Mouse (Mus musculus) retina, adult 2 months (tissue): ENCODE measurements around the gene Ranbp17.
"Not testable (repeated sequence)": the region's sequence is repeated elsewhere in the genome, so short reads cannot be mapped to it uniquely, and the experiment has no call there.

Source experiments
- DNase-seq: peaks from one replicate; pipeline ENCODE4 v3.0.0-alpha.2; 2012; ENCODE audit warnings: low read depth, low spot score

Gene Ranbp17

DNA sequence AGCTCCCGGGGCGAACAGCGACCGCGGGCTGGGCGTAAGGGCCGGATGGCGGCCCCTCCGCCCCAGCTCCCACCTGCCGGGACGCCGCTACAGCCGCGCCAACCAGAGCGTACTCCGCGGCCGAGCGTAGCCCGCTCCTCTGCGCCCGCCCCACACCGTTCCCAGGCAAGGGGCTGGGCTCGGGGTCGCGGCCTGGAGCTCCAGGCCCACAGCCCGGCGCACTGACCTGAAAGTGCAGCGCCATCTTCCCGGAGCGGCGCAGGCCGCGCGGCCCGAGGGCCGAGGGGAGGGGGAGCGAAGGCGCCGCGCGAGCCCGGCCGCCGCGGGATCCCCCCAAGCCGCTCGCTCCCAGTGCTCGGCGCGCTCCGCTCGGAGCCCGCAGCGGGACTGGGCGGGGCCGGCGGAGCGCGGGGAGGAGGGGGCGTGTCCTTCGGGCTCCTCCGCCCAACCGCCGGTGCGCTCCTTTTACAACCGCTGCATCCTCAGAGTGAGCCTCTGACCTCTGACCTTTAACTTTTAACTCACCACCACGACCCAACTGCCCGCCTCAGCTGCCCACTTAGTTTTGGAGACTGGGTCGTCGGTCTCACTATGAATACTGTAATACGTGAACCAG lies at the start of gene Ranbp17:
Gene Ranbp17 (minus strand): TSS at position 371 of the 616 bp plus-strand sequence.
- DNase-seq, result peak; percentile 9

- DNase-seq, result no peak
Observed at GRCm38 (mm10) chr11:33554123-33554522, 40.6 kb upstream of the Ranbp17 start.

DNA sequence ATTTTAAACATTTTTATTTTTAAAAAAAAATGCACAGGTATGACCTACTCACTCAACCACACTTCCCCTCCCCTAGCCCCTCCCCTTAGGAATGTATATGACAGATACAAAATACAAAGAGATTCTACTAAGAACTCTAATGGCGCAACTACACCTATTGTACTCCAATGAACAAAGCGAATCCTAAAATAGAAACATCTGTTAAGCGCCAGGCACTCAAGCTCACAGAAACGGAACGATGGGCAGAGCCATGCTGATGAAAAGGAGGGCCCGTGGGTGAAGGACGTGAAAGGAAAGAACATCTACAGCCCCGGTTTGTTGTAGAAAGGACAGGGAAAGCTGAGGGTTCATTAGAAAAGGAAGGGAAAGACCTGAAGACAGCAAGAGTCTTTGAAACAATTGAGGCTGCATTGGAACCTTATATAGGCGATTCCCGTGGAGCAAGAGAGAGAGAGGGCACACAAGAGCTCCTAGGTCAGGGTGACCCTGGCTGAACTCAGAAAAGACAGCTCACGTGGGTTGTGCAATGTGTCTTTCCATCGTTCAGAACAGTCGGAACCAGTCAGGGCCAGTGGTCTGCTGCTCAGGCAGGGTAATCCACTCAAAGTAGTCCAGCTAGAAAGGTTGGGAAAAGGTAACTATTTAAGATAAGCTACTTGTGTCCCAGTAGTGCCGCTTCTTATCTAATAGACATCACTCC lies 37.5 kb upstream of the Ranbp17 start:
- no peak for DNase-seq

DNA sequence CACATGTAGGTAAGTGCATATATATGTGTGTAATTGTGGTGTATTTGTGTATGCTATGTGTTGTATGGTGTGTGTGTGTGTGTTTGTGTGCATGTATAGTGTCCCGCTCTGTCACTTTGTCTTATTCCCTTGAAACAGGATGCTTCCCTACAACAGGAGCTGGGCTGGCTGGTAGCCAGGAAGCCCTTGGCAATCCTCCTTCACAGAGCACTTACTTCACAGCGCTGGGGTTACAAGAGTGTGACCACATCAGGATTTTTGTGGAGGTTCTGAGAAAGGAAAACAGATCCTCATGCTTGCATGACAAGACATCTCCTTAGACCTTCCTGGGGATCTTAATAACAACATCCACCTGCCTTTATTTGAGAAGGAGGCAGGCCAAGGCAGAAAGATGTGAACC lies 33.8 kb upstream of the Ranbp17 start:
- DNase-seq, result no peak

GRCm38 (mm10) chr11:33544945-33545344 lies 31.4 kb upstream of the Ranbp17 start:
- no peak for DNase-seq

DNA sequence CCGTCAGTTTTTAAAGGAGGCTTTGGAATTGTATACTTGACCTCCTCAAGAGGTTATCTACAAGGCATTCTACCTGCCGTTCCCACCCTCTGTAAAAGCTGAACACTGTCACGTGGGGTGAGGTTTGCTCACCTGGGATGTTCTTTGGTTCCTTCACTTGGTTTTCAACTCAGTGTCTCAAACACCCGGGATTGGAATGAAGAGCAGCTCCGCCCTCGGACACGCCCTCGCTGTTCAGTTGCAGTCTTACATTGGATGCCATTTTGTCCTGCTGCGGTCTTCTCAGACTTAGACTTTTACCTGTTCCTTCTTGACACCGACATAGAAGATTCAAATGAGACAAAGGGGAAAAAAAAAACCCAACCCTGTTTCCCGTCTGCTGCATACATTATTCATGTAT lies 30.6 kb upstream of the Ranbp17 start:
- DNase-seq, result no peak

DNA sequence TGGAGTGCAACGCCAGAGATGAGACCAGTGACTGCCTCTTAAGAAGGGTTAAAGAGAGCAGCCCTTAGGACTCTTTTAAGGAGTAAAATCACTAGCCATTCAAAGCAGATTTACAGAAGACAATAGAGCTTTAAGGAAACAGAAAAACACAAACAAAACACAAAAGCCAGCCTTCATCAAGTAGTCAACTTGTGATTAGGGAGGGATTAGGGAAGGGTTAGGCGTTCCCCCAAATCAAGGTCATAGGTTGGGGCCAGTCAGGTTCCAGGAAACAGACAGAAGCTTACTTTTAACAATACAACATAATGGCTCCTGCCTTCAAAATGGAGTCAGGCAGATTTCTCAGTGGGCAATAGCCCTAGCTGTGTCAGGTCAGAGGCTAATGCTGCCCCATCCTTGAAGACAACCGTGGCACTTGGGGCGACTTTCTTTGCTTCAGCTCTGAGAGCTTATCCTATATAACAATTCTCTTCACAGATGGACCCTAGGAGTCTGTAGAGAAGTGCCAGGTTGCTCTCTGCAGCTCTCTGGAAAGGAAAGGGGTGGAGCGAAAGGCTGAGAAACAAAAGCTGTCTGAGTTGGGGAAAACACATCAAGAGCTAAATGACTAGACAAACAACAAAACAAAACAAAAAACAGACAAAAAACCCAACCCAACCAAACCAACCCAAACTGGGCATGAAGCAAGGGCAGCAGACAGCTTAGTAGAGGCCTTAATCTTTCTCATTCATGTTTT lies 24.0 kb upstream of the Ranbp17 start:
- no peak for DNase-seq

DNA sequence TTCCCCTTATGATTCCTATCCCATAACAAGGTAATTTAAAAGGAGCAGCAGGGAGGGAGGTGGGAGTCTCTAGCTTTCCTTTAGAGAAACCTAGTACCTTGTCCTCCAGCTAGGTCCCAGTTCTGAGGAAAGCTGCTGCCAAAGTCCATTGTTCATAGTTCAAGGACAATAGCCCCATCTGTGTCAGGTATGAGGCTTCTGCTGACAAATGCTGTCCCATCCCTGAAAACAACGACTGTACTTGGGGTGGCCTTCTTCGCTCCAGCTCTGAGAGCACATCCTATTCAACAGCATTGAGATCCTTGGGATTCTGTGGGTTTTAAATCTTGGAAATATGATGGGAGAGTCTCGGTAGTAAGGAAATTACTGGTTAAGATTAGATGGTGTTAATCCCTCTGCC lies 23.1 kb upstream of the Ranbp17 start:
- no peak for DNase-seq

- no peak for DNase-seq
Observed at GRCm38 (mm10) chr11:33534541-33534940, 21.0 kb upstream of the Ranbp17 start.

DNA sequence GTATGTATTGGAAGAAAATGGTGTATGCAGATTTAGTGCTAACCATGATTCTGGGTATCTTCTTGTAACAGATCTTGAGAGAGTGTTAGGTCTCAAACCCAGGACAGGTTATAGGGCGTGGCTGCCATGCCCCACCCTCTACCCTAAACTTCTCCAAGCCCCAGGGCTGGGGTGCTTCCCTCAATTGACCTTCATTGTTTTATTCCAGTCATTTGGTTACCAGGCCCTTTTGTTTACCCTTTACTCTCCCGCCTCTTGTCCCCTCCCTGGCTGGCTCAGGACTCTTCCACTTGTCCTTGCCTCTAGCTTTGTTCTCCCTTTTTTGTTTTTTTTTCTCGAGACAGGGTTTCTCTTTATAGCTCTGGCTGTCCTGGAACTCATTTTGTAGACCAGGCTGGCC lies 20.0 kb upstream of the Ranbp17 start:
- no peak for DNase-seq

- no peak for DNase-seq
Observed at GRCm38 (mm10) chr11:33529576-33529975, 16.0 kb upstream of the Ranbp17 start.

- DNase-seq, result peak; percentile 26
Observed at GRCm38 (mm10) chr11:33512854-33513375, 631 bp downstream of the Ranbp17 start.

DNA sequence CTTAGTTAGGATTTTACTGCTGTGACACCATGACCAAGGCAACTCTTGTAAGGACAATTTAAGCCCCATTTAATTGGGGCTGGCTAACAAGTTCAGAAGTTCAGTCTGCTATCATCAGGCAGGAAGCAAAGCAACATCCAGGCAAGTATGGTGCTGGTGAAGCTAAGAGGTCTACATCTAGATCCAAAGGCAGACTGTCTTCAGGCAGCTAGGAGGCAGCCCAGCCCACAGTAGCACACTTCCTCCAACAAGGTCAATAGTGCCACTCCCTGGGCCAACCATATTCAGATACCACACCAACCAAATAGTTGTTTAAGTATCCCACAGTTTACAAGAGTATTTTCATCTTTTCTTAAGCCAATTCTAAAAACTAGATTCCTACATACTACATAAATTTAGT lies 4.1 kb downstream of the Ranbp17 start:
- DNase-seq, result no peak

DNA sequence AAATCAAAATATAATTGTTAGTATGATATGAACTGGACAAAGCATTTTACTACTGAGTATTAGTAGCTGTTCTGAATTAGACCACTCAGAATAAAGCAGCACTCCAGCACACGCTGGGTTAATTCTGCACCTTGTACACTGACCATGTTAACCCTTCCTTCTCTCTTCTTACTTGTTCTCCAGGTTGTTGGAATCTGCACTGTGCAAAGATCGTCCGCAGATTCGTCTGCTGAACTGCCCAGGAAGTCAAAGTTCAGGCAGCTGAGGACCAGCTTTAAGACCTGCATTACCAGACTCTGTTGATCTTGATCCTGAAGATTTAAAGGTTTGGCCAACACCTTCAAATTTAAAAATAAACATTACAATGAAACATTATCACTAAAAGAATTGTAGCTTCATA lies 27.8 kb downstream of the Ranbp17 start:
- no peak for DNase-seq

DNA sequence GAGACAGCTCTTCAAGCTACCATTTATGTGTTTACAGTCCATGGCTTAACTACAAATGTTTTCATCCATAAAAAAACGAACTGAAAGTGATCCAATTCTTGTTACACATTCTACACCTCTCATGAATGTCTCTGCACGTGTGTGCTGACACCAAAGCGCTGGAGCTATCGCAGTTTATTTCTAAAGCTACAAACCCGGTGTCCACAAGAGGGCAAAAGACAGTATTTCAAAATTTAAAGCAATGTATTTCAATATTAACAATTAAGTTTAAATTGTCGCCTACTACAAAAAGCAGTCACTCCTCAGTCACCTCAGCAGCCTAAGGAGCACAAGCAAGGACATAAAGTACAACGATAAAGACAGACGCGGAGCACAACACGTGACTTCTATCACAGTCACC lies 33.1 kb downstream of the Ranbp17 start:
- DNase-seq, result no peak

DNA sequence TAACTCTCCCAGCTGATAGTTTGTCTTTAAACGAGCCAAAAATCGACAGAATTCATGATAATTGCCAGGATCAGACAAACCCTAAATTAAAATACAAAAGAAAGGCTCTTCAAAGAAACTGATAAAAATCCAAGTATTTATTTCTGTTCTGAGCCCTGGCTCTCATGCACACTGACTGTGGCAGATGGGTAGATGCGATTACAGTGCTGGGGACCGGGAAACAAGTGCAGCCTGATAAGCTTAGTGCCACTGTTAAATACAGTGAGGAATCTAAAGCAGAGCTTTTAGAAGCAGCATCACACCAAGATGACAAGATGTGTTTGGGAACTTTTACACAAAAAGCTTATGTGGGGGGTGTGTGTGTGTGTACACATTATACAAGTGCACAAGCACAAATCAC lies 34.3 kb downstream of the Ranbp17 start:
- DNase-seq, result no peak

DNA sequence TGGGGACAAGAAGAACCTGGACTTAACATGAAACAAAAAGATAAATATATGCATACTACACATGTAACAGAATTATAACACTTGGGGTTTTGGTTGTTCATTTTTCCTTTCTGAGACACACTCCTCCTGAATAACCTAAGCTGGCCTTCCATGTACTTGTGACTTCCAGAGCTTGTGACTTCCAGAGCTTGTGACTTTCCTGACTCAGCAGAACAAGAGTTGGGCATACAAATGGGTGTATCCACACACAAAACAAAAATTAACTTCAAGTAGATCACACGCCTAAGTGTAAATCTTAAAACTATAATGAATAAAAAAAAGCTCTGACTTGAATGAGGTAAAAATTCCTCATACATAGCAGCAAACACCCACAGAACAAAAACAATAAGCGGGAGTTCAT lies 36.9 kb downstream of the Ranbp17 start:
- no peak for DNase-seq

DNA sequence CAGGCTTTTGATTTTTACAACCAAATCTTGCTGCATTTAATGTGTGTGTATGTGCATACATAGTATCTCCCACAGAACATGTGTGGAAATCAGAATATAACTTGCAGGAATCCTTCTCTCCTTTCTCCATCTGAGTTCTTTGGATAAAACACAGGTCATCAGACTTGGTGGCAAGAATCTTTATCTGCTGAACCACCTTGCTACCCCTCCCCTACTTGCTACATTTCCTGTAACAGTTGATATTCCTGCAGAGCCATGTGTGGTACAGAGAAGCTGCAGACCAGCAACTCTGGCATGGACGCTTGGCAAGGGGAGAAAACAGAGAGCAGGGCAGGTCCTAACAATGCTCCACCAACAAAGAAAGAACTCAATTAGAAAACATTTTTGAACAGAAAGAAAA lies 52.4 kb downstream of the Ranbp17 start:
- DNase-seq, result no peak

- DNase-seq, result no peak
Observed at GRCm38 (mm10) chr11:33454069-33454468, 59.5 kb downstream of the Ranbp17 start.

GRCm38 (mm10) chr11:33433813-33434212 lies 79.7 kb downstream of the Ranbp17 start:
- DNase-seq, result no peak

GRCm38 (mm10) chr11:33428238-33428637 lies 85.3 kb downstream of the Ranbp17 start:
- DNase-seq, result not testable (repeated sequence)

GRCm38 (mm10) chr11:33427789-33428188 lies 85.8 kb downstream of the Ranbp17 start:
- not testable (repeated sequence) for DNase-seq

- DNase-seq, result no peak
Observed at GRCm38 (mm10) chr11:33422226-33422625, 91.3 kb downstream of the Ranbp17 start.
